In the genomic region with DNA sequence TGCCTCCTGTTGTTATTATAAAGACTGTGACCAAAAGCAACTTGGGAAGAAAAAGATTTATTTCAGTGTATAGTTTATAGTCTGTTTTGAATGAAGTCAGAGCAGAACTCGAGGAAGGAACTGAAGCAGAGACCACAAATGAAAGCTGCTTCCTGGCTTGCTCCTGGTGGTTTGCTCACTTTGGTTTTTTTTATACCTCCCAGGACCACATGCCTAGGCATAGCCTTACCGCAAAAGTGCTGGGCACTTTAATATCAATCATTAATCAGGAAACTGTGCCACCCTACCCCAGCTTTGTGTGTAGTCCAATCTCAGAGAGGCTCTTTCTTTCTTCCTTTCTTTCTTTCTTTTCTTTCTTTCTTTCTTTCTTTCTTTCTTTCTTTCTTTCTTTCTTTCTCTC, we compare ENCODE assay signal across 25 mouse cellular contexts. TPM values are rescaled to one million over a fixed set of nuclear protein-coding genes. Genes with fewer than 3 reads are reported as not detected.
DNase-seq lines count a peak whose midpoint lies in the region; ATAC-seq and TF ChIP-seq lines count a peak whose summit lies in the region.
"Had no signal": no experiment of that assay in that cellular context is flagged by ENCODE, and none has a peak within 500 bp of the region (broad histone marks: within the 10 kb centered on the region; RNA-seq: fewer than 3 reads in every experiment).

No protein-coding gene starts in this region.

- H3K4me1 ChIP-seq in kidney, embryonic 15.5 days: no peaks in the 10 kb centered on the region
- H3K4me1 ChIP-seq in lung, postnatal 0 days (ENCODE audit: insufficient read depth, low read depth, low read length): no peaks in the 10 kb centered on the region
- no peaks in the 10 kb centered on the region for H3K4me1 ChIP-seq in forebrain, embryonic 14.5 days (ENCODE audit: control insufficient read depth, insufficient read depth, low read length)
- H3K4me1 ChIP-seq: forebrain, embryonic 10.5 days; heart, embryonic 13.5 days; liver, embryonic 15.5 days; midbrain, embryonic 15.5 days had no signal

- no peak overlapping the region for H3K27ac ChIP-seq in kidney, embryonic 15.5 days
- peak overlapping the region; percentile 78 for H3K27ac ChIP-seq in lung, postnatal 0 days (ENCODE audit: low read length)
- no peak overlapping the region for H3K27ac ChIP-seq in forebrain, embryonic 14.5 days (ENCODE audit: low read depth, low read length)
- H3K27ac ChIP-seq: forebrain, embryonic 10.5 days; heart, embryonic 13.5 days; hindbrain, embryonic 14.5 days; liver, embryonic 15.5 days; midbrain, embryonic 15.5 days had no signal

- no peak for TF ChIP-seq EP300 in lung, postnatal 0 days (IDR thresholded peaks at IDR 0.05)

- peak; percentile 54; the same call in 1 of the 2 replicates for ATAC-seq in kidney, embryonic 15.5 days (replicated peaks; ENCODE audit: low FRiP score)
- peak; percentile 86 for ATAC-seq in lung, postnatal 0 days
- ATAC-seq in megakaryocyte, adult 5-6 weeks (ENCODE audit: poor library complexity, severe bottlenecking): peak; percentile 28; the same call in 1 of the 2 replicates
- ATAC-seq in forebrain, embryonic 14.5 days: no peak
- ATAC-seq: midbrain, embryonic 15.5 days had no signal

- TF ChIP-seq CTCF in lung, postnatal 0 days (IDR thresholded peaks at IDR 0.05): no peak

- no peaks in the 10 kb centered on the region for H3K9me3 ChIP-seq in kidney, embryonic 15.5 days (replicated peaks)
- no peaks in the 10 kb centered on the region for H3K9me3 ChIP-seq in lung, postnatal 0 days (ENCODE audit: low read length)
- no peaks in the 10 kb centered on the region for H3K9me3 ChIP-seq in forebrain, embryonic 14.5 days (replicated peaks; ENCODE audit: control insufficient read depth, low read length)
- H3K9me3 ChIP-seq: forebrain, embryonic 10.5 days; heart, embryonic 13.5 days; liver, embryonic 15.5 days; midbrain, embryonic 15.5 days had no signal

- no peaks in the 10 kb centered on the region for H3K36me3 ChIP-seq in kidney, embryonic 15.5 days
- H3K36me3 ChIP-seq in lung, postnatal 0 days (ENCODE audit: insufficient read depth, low read length): no peaks in the 10 kb centered on the region
- no peaks in the 10 kb centered on the region for H3K36me3 ChIP-seq in forebrain, embryonic 14.5 days (ENCODE audit: control insufficient read depth, insufficient read depth, low read length)
- H3K36me3 ChIP-seq: forebrain, embryonic 10.5 days; heart, embryonic 13.5 days; liver, embryonic 15.5 days; midbrain, embryonic 15.5 days had no signal

- no peak overlapping the region for H3K9ac ChIP-seq in kidney, embryonic 15.5 days
- H3K9ac ChIP-seq in lung, postnatal 0 days (replicated peaks; ENCODE audit: low read depth): no peak overlapping the region
- no peak overlapping the region for H3K9ac ChIP-seq in forebrain, embryonic 14.5 days (ENCODE audit: low read length)
- H3K9ac ChIP-seq: heart, embryonic 13.5 days; hindbrain, embryonic 14.5 days; liver, embryonic 15.5 days; midbrain, embryonic 15.5 days had no signal

- no peak for DNase-seq in kidney, postnatal 14 days
- peak; percentile 74 for DNase-seq in lung, postnatal 0 days (ENCODE audit: low spot score)
- DNase-seq in lung, postnatal 10 days: no peak
- no peak for DNase-seq in forebrain, embryonic 14.5 days (ENCODE audit: low spot score)
- DNase-seq in cerebellum, postnatal 14 days: no peak
- DNase-seq: adrenal gland, adult 2 months; cerebellum, adult 8-10 months; heart, adult 11 months; kidney, adult 18-20 months; thymus, adult 2 months had no signal

- no peak overlapping the region for H3K4me2 ChIP-seq in kidney, embryonic 15.5 days
- no peak overlapping the region for H3K4me2 ChIP-seq in lung, postnatal 0 days (replicated peaks; ENCODE audit: low read depth, low read length)
- H3K4me2 ChIP-seq in forebrain, embryonic 14.5 days (ENCODE audit: low read length): no peak overlapping the region
- H3K4me2 ChIP-seq: heart, embryonic 13.5 days; hindbrain, embryonic 14.5 days; liver, embryonic 15.5 days; midbrain, embryonic 15.5 days had no signal

- H3K4me3 ChIP-seq in kidney, embryonic 15.5 days (replicated peaks): no peak overlapping the region
- no peak overlapping the region for H3K4me3 ChIP-seq in lung, postnatal 0 days (ENCODE audit: low read depth, low read length)
- no peak overlapping the region for H3K4me3 ChIP-seq in forebrain, embryonic 14.5 days (ENCODE audit: low read depth, low read length)
- H3K4me3 ChIP-seq: forebrain, embryonic 10.5 days; heart, embryonic 13.5 days; liver, embryonic 15.5 days; midbrain, embryonic 15.5 days; myocyte had no signal

- no peaks in the 10 kb centered on the region for H3K27me3 ChIP-seq in kidney, embryonic 15.5 days
- H3K27me3 ChIP-seq in lung, postnatal 0 days (replicated peaks; ENCODE audit: insufficient read depth, low read length): no peaks in the 10 kb centered on the region
- H3K27me3 ChIP-seq in forebrain, embryonic 14.5 days (replicated peaks; ENCODE audit: control insufficient read depth, insufficient read depth, low read length): no peaks in the 10 kb centered on the region
- H3K27me3 ChIP-seq: heart, embryonic 13.5 days; midbrain, embryonic 15.5 days had no signal

- WGBS in kidney, embryonic 15.5 days: 46% methylated on average over 2 of the region's 2 CpGs
- WGBS in lung, postnatal 0 days: 19% methylated on average over 2 of the region's 2 CpGs
- WGBS in forebrain, embryonic 14.5 days: 70% methylated on average over 2 of the region's 2 CpGs

RNA-seq across cellular contexts. Expression of gene Calm4, which starts 5.1 kb away (rescaled TPM):
- 0.17 and 3.2 TPM in 2 replicates for polyA plus RNA-seq in kidney, embryonic 15.5 days (2015; fragmentation: Nextera tagmentation; extraction: Ambion mirVana)
- not detected in 2 replicates for polyA plus RNA-seq in lung, postnatal 0 days (2015; fragmentation: Nextera tagmentation; extraction: Ambion mirVana)
- total RNA-seq in megakaryocyte, adult 5-6 weeks (2015): not detected in 2 replicates
- not detected in 2 replicates for total RNA-seq in megakaryocyte, adult 5-6 weeks (2017)
- polyA plus RNA-seq in forebrain, embryonic 14.5 days (2014; fragmentation: Nextera tagmentation; extraction: Ambion mirVana): not detected in 2 replicates
- total RNA-seq: adrenal gland, adult 2 months; heart, postnatal 25 days; layer of hippocampus, postnatal 25 days; left cerebral cortex, postnatal 14 days; megakaryocyte-erythroid progenitor cell, adult 5-6 weeks had no signal
- polyA plus RNA-seq: adrenal gland, adult 2 months; C2C12; forebrain, embryonic 10.5 days; heart, embryonic 13.5 days; hindbrain, embryonic 14.5 days; liver, embryonic 15.5 days; midbrain, embryonic 15.5 days; neural tube, embryonic 14.5 days had no signal

RNA-seq across cellular contexts. Expression of gene Calm5, which starts 21.5 kb away (rescaled TPM):
- polyA plus RNA-seq in kidney, embryonic 15.5 days (2015; fragmentation: Nextera tagmentation; extraction: Ambion mirVana): not detected in 2 replicates
- polyA plus RNA-seq in lung, postnatal 0 days (2015; fragmentation: Nextera tagmentation; extraction: Ambion mirVana): not detected in 2 replicates
- total RNA-seq in megakaryocyte, adult 5-6 weeks (2015): not detected in 2 replicates
- total RNA-seq in megakaryocyte, adult 5-6 weeks (2017): not detected in 2 replicates
- not detected in 2 replicates for polyA plus RNA-seq in forebrain, embryonic 14.5 days (2014; fragmentation: Nextera tagmentation; extraction: Ambion mirVana)
- total RNA-seq: adrenal gland, adult 2 months; gastrocnemius, adult 8-10 months; heart, postnatal 25 days; layer of hippocampus, postnatal 25 days; left cerebral cortex, postnatal 14 days; megakaryocyte-erythroid progenitor cell, adult 5-6 weeks had no signal
- polyA plus RNA-seq: adrenal gland, adult 2 months; C2C12; forebrain, embryonic 10.5 days; heart, embryonic 13.5 days; hindbrain, embryonic 14.5 days; liver, embryonic 15.5 days; midbrain, embryonic 15.5 days; myocyte; neural tube, embryonic 14.5 days; thymus, adult 2 months had no signal

RNA-seq across cellular contexts. Expression of gene Calml3, which starts 28.3 kb away (rescaled TPM):
- polyA plus RNA-seq in kidney, embryonic 15.5 days (2015; fragmentation: Nextera tagmentation; extraction: Ambion mirVana): 0.45 and 0.74 TPM in 2 replicates
- 0.19 and 0.21 TPM in 2 replicates for polyA plus RNA-seq in lung, postnatal 0 days (2015; fragmentation: Nextera tagmentation; extraction: Ambion mirVana)
- total RNA-seq in megakaryocyte, adult 5-6 weeks (2015): not detected in 2 replicates
- total RNA-seq in megakaryocyte, adult 5-6 weeks (2017): not detected in 2 replicates
- polyA plus RNA-seq in forebrain, embryonic 14.5 days (2014; fragmentation: Nextera tagmentation; extraction: Ambion mirVana): not detected in 2 replicates
- total RNA-seq: gastrocnemius, adult 8-10 months; heart, postnatal 25 days; layer of hippocampus, postnatal 25 days; left cerebral cortex, postnatal 14 days; megakaryocyte-erythroid progenitor cell, adult 5-6 weeks had no signal
- polyA plus RNA-seq: adrenal gland, adult 2 months; forebrain, embryonic 10.5 days; heart, embryonic 13.5 days; hindbrain, embryonic 14.5 days; liver, embryonic 15.5 days; midbrain, embryonic 15.5 days; neural tube, embryonic 14.5 days had no signal
